Mouse (Mus musculus) CD4-positive helper T cell, adult 2 months (primary cell): ENCODE results near the gene Rps3.
"Not testable (repeated sequence)": the region's sequence is repeated elsewhere in the genome, so short reads cannot be mapped to it uniquely, and the experiment has no call there.

ENCODE experiments used
- DNase-seq: peaks from one replicate; pipeline ENCODE4 v3.0.0-alpha.2; 2012; ENCODE audit warnings: low read depth, missing footprints, low spot score

Rps3 gene

GRCm38 (mm10) chr7:99483271-99483923, at the start of gene Rps3:
Rps3 (minus strand) TSS chr7:99483738.
- peak; percentile 98 for DNase-seq

- no peak for DNase-seq
These were observed 49.0 kb upstream of the Rps3 start for GRCm38 (mm10) chr7:99532526-99532925.

GRCm38 (mm10) chr7:99531408-99531970, 48.0 kb upstream of the Rps3 start:
- DNase-seq: no peak

- DNase-seq: no peak
These were observed 45.9 kb upstream of the Rps3 start for GRCm38 (mm10) chr7:99529410-99529809.

- DNase-seq: no peak
These were observed 45.0 kb upstream of the Rps3 start for GRCm38 (mm10) chr7:99528547-99528946.

GRCm38 (mm10) chr7:99523837-99524236, 40.3 kb upstream of the Rps3 start:
- DNase-seq: no peak

- no peak for DNase-seq
These were observed 39.6 kb upstream of the Rps3 start for GRCm38 (mm10) chr7:99523121-99523520.

- no peak for DNase-seq
These were observed 35.6 kb upstream of the Rps3 start for GRCm38 (mm10) chr7:99518954-99519644.

GRCm38 (mm10) chr7:99516814-99517157, 33.2 kb upstream of the Rps3 start:
- no peak for DNase-seq

- no peak for DNase-seq
These were observed 32.7 kb upstream of the Rps3 start for GRCm38 (mm10) chr7:99516092-99516813.

- DNase-seq: no peak
These were observed 26.6 kb upstream of the Rps3 start for GRCm38 (mm10) chr7:99510087-99510501.

GRCm38 (mm10) chr7:99508187-99508586, 24.6 kb upstream of the Rps3 start:
- DNase-seq: not testable (repeated sequence)

- no peak for DNase-seq
These were observed 21.0 kb upstream of the Rps3 start for GRCm38 (mm10) chr7:99504556-99504955.

- DNase-seq: no peak
These were observed 17.6 kb upstream of the Rps3 start for GRCm38 (mm10) chr7:99501148-99501547.

GRCm38 (mm10) chr7:99500655-99501054, 17.1 kb upstream of the Rps3 start:
- DNase-seq: no peak

GRCm38 (mm10) chr7:99500201-99500600, 16.7 kb upstream of the Rps3 start:
- DNase-seq: peak; percentile 66

GRCm38 (mm10) chr7:99499128-99499527, 15.6 kb upstream of the Rps3 start:
- DNase-seq: no peak

GRCm38 (mm10) chr7:99489708-99490107, 6.2 kb upstream of the Rps3 start:
- DNase-seq: no peak

GRCm38 (mm10) chr7:99484679-99485078, 1.1 kb upstream of the Rps3 start:
- DNase-seq: no peak

GRCm38 (mm10) chr7:99483924-99484319, 384 bp upstream of the Rps3 start:
- DNase-seq: no peak

GRCm38 (mm10) chr7:99482637-99483036, 901 bp downstream of the Rps3 start:
- no peak for DNase-seq

GRCm38 (mm10) chr7:99477235-99477634, 6.3 kb downstream of the Rps3 start:
- DNase-seq: no peak
